Mouse (Mus musculus) cerebral cortex, adult 2 months (tissue): ENCODE measurements around the gene Edem3.

Source experiments
- WGBS: fragments of 180-500 bp; shearing (Covaris S2); methylation state at CpG from one replicate; pipeline ENCODE4 v1.1.7; 2018; 5-methylcytosine and 5-hydroxymethylcytosine counted together

The Edem3 gene

GRCm38 (mm10) chr1:151752946-151753345 is 2.2 kb upstream of the Edem3 start:
- 72% methylated on average over 4 of the region's 4 CpGs for WGBS

GRCm38 (mm10) chr1:151753374-151753929 is 1.7 kb upstream of the Edem3 start:
- WGBS, result 84% methylated on average over 8 of the region's 8 CpGs

GRCm38 (mm10) chr1:151754028-151754489 is 1.1 kb upstream of the Edem3 start:
- 76% methylated on average over 10 of the region's 10 CpGs for WGBS

GRCm38 (mm10) chr1:151755660-151756424 is 671 bp downstream of the Edem3 start:
- 1% methylated on average over 36 of the region's 36 CpGs for WGBS

GRCm38 (mm10) chr1:151756425-151756728 is 1.2 kb downstream of the Edem3 start:
- WGBS, result 9% methylated on average over 1 of the region's 1 CpGs

- 90% methylated on average over 6 of the region's 6 CpGs for WGBS
Observed at GRCm38 (mm10) chr1:151758301-151758700, 3.1 kb downstream of the Edem3 start.

GRCm38 (mm10) chr1:151758991-151759390 is 3.8 kb downstream of the Edem3 start:
- WGBS, result 80% methylated on average over 2 of the region's 2 CpGs

- WGBS, result 35% methylated on average over 3 of the region's 3 CpGs
Observed at GRCm38 (mm10) chr1:151764236-151764635, 9.1 kb downstream of the Edem3 start.

- 88% methylated on average over 2 of the region's 2 CpGs for WGBS
Observed at GRCm38 (mm10) chr1:151766166-151766565, 11.0 kb downstream of the Edem3 start.

- 90% methylated on average over 3 of the region's 3 CpGs for WGBS
Observed at GRCm38 (mm10) chr1:151766976-151767654, 11.9 kb downstream of the Edem3 start.

GRCm38 (mm10) chr1:151769200-151769913 is 14.2 kb downstream of the Edem3 start:
- 79% methylated on average over 3 of the region's 3 CpGs for WGBS

- WGBS, result 53% methylated on average over 2 of the region's 2 CpGs
Observed at GRCm38 (mm10) chr1:151777616-151778015, 22.4 kb downstream of the Edem3 start.

GRCm38 (mm10) chr1:151778592-151778991 is 23.4 kb downstream of the Edem3 start:
- WGBS, result 69% methylated on average over 1 of the region's 1 CpGs

GRCm38 (mm10) chr1:151779306-151779705 is 24.1 kb downstream of the Edem3 start:
- 92% methylated on average over 2 of the region's 2 CpGs for WGBS

- WGBS, result 96% methylated on average over 7 of the region's 7 CpGs
Observed at GRCm38 (mm10) chr1:151781447-151781846, 26.3 kb downstream of the Edem3 start.

GRCm38 (mm10) chr1:151783403-151783802 is 28.2 kb downstream of the Edem3 start:
- 86% methylated on average over 2 of the region's 2 CpGs for WGBS

GRCm38 (mm10) chr1:151786406-151786805 is 31.2 kb downstream of the Edem3 start:
- 77% methylated on average over 5 of the region's 5 CpGs for WGBS

- WGBS, result 67% methylated on average over 4 of the region's 4 CpGs
Observed at GRCm38 (mm10) chr1:151789136-151789535, 34.0 kb downstream of the Edem3 start.

GRCm38 (mm10) chr1:151792076-151792475 is 36.9 kb downstream of the Edem3 start:
- WGBS, result 86% methylated on average over 8 of the region's 8 CpGs

GRCm38 (mm10) chr1:151802795-151803194 is 47.6 kb downstream of the Edem3 start:
- 80% methylated on average over 3 of the region's 3 CpGs for WGBS

- 91% methylated on average over 5 of the region's 5 CpGs for WGBS
Observed at GRCm38 (mm10) chr1:151807286-151807685, 52.1 kb downstream of the Edem3 start.
